In the genomic region with DNA sequence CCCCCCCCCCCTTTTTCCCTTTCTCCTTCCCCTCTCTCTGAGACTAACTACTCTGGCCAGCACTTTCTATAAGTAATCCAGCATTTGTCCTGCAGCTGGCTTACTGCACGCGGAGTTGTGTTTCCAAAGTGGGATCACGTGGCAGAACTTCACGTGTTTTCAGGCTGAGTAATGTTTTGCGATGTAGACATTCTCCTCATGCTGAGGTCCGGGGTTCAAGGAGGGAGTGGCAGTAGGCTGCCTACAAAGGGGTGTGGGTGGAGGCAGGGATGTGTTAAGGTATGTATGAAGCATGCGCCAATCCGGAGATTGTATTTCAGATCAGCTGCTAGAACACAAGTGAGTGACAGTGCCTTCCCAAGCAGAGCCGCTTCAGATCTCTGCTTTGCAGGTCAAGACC, we compare ENCODE assay signal across 12 mouse cellular contexts. TPM values are rescaled to one million over a fixed set of nuclear protein-coding genes. Genes with fewer than 3 reads are reported as not detected.
DNase-seq lines count a peak whose midpoint lies in the region; ATAC-seq and TF ChIP-seq lines count a peak whose summit lies in the region.
"Had no signal": no experiment of that assay in that cellular context is flagged by ENCODE, and none has a peak within 500 bp of the region (broad histone marks: within the 10 kb centered on the region; RNA-seq: fewer than 3 reads in every experiment).

No protein-coding gene starts in this region.

- H3K4me3 ChIP-seq in embryonic facial prominence, embryonic 12.5 days, result no peak overlapping the region
- no peak overlapping the region for H3K4me3 ChIP-seq in intestine, postnatal 0 days (ENCODE audit: low read depth, low read length)
- no peak overlapping the region for H3K4me3 ChIP-seq in limb, embryonic 14.5 days (replicated peaks; ENCODE audit: low read length)
- H3K4me3 ChIP-seq in myocyte, result no peak overlapping the region
- H3K4me3 ChIP-seq: forebrain, embryonic 13.5 days; megakaryocyte, embryonic 14.5 days had no signal

- no peak overlapping the region for H3K9ac ChIP-seq in embryonic facial prominence, embryonic 12.5 days
- H3K9ac ChIP-seq in intestine, postnatal 0 days (ENCODE audit: low read depth, low read length), result no peak overlapping the region
- no peak overlapping the region for H3K9ac ChIP-seq in limb, embryonic 14.5 days (ENCODE audit: low read depth, low read length, severe bottlenecking)
- H3K9ac ChIP-seq: forebrain, embryonic 13.5 days had no signal

- TF ChIP-seq POLR2A in limb, embryonic 14.5 days (IDR thresholded peaks at IDR 0.05; ENCODE audit: borderline replicate concordance, extremely low read depth, insufficient read depth, insufficient read length), result no peak
- TF ChIP-seq POLR2A in myocyte (IDR thresholded peaks at IDR 0.05; ENCODE audit: insufficient read length, low read depth), result no peak

- 0 out of 2 replicates have a peak, but pooled peaks cover 18% of the 10 kb centered on the region for H3K36me3 ChIP-seq in embryonic facial prominence, embryonic 12.5 days
- H3K36me3 ChIP-seq in intestine, postnatal 0 days (ENCODE audit: control insufficient read depth, insufficient read depth), result peaks cover 26% of the 10 kb centered on the region
- H3K36me3 ChIP-seq in limb, embryonic 14.5 days (ENCODE audit: control insufficient read depth, insufficient read depth, low read length), result peaks cover 18% of the 10 kb centered on the region
- peaks cover 3% of the 10 kb centered on the region for H3K36me3 ChIP-seq in myocyte (ENCODE audit: control insufficient read depth, insufficient read depth)

- 0 out of 2 replicates have a peak, but pooled peaks have one; percentile 50 for ATAC-seq in embryonic facial prominence, embryonic 12.5 days (ENCODE audit: insufficient number of reproducible peaks, insufficient read depth, low FRiP score, low TSS enrichment)
- ATAC-seq in intestine, postnatal 0 days, result peak; percentile 77
- ATAC-seq in limb, embryonic 14.5 days (ENCODE audit: low FRiP score, low read depth), result peak; percentile 84
- ATAC-seq: forebrain, embryonic 13.5 days had no signal

- no peak overlapping the region for H3K27ac ChIP-seq in embryonic facial prominence, embryonic 12.5 days
- H3K27ac ChIP-seq in intestine, postnatal 0 days (ENCODE audit: low read depth, low read length), result no peak overlapping the region
- H3K27ac ChIP-seq in limb, embryonic 14.5 days (replicated peaks; ENCODE audit: low read depth, low read length), result no peak overlapping the region
- H3K27ac ChIP-seq: forebrain, embryonic 13.5 days had no signal

- no peaks in the 10 kb centered on the region for H3K9me3 ChIP-seq in embryonic facial prominence, embryonic 12.5 days
- no peaks in the 10 kb centered on the region for H3K9me3 ChIP-seq in intestine, postnatal 0 days (ENCODE audit: control insufficient read depth)
- no peaks in the 10 kb centered on the region for H3K9me3 ChIP-seq in limb, embryonic 14.5 days (ENCODE audit: control insufficient read depth, low read length)
- H3K9me3 ChIP-seq: forebrain, embryonic 13.5 days; megakaryocyte, embryonic 14.5 days had no signal

- peaks cover 22% of the 10 kb centered on the region for H3K4me1 ChIP-seq in embryonic facial prominence, embryonic 12.5 days
- peaks cover 8% of the 10 kb centered on the region; the same call in 1 of the 2 replicates for H3K4me1 ChIP-seq in intestine, postnatal 0 days (replicated peaks; ENCODE audit: control insufficient read depth, insufficient read depth, low read length)
- peaks cover 22% of the 10 kb centered on the region for H3K4me1 ChIP-seq in limb, embryonic 14.5 days (ENCODE audit: control insufficient read depth, insufficient read depth, low read length)

- no peak for TF ChIP-seq CTCF in intestine, postnatal 0 days (IDR thresholded peaks at IDR 0.05; ENCODE audit: low read depth)

- 40% methylated on average over 9 of the region's 9 CpGs for WGBS in embryonic facial prominence, embryonic 12.5 days
- WGBS in intestine, postnatal 0 days, result 22% methylated on average over 9 of the region's 9 CpGs
- 34% methylated on average over 9 of the region's 9 CpGs for WGBS in limb, embryonic 14.5 days

- intact Hi-C loops in heart, postnatal 14 days (cut with DNase I), result loop anchor here (5.0 kb wide), 1 partner anchor 68 kb away; no protein-coding TSS in a partner anchor

- peaks cover 39% of the 10 kb centered on the region for H3K79me2 ChIP-seq in myocyte (ENCODE audit: control insufficient read depth, insufficient read depth)

- DNase-seq in limb, embryonic 14.5 days (ENCODE audit: low spot score), result peak; percentile 62
- no peak for DNase-seq in heart, postnatal 14 days
- DNase-seq in layer of hippocampus, postnatal 14 days (ENCODE audit: low spot score in 2 of 2), result no peak
- no peak for DNase-seq in spleen, adult 18-20 months
- DNase-seq: embryo, embryonic 11 days; gastrocnemius, postnatal 14 days; thymus, postnatal 36 days had no signal

- no peaks in the 10 kb centered on the region for H3K27me3 ChIP-seq in embryonic facial prominence, embryonic 12.5 days
- no peaks in the 10 kb centered on the region for H3K27me3 ChIP-seq in intestine, postnatal 0 days (replicated peaks; ENCODE audit: control insufficient read depth, insufficient read depth, low read length)
- no peaks in the 10 kb centered on the region for H3K27me3 ChIP-seq in limb, embryonic 14.5 days (ENCODE audit: control insufficient read depth, insufficient read depth, low read length)
- H3K27me3 ChIP-seq in myocyte (ENCODE audit: control insufficient read depth, insufficient read depth, insufficient read length), result no peaks in the 10 kb centered on the region
- H3K27me3 ChIP-seq: forebrain, embryonic 13.5 days had no signal

- H3K4me2 ChIP-seq in embryonic facial prominence, embryonic 12.5 days (replicated peaks), result no peak overlapping the region
- no peak overlapping the region; the same call in 1 of the 2 replicates for H3K4me2 ChIP-seq in intestine, postnatal 0 days (replicated peaks; ENCODE audit: low read depth)
- H3K4me2 ChIP-seq in limb, embryonic 14.5 days (replicated peaks; ENCODE audit: low read depth, low read length, severe bottlenecking), result no peak overlapping the region
- peak overlapping the region; percentile 51 for H3K4me2 ChIP-seq in myocyte (ENCODE audit: low read depth)
- H3K4me2 ChIP-seq: forebrain, embryonic 13.5 days had no signal

- no peak overlapping the region for H3ac ChIP-seq in myocyte (ENCODE audit: control insufficient read depth, insufficient read length)

TF ChIP-seq in myocyte, 11 proteins besides CTCF, POLR2A, EP300 and RAD21:
- TF ChIP-seq POLR2AphosphoS2 (IDR thresholded peaks at IDR 0.05; ENCODE audit: insufficient read length, low read depth) (no peak), TCF12 (IDR thresholded peaks at IDR 0.05; ENCODE audit: insufficient read depth, poor library complexity, severe bottlenecking) (peak; percentile 63), MYOG (IDR thresholded peaks at IDR 0.05; ENCODE audit: control insufficient read depth in 1 of 3, insufficient read depth in 1 of 3, insufficient read length in 2 of 3, low read depth in 2 of 3) (peak in 2 of 3 experiments; percentile 37 to 72), E2F4 (IDR thresholded peaks at IDR 0.05; ENCODE audit: insufficient read depth) (no peak), CEBPB (IDR thresholded peaks at IDR 0.05; ENCODE audit: insufficient read depth, poor library complexity, severe bottlenecking) (no peak), TCF3 (IDR thresholded peaks at IDR 0.05; ENCODE audit: insufficient read length, low read depth) (no peak), MYOD1 (IDR thresholded peaks at IDR 0.05; ENCODE audit: control insufficient read depth in 1 of 3, insufficient read length in 2 of 3, low read depth in 2 of 3) (peak in 2 of 3 experiments; percentile 41 to 56), USF1 (IDR thresholded peaks at IDR 0.05; ENCODE audit: low read depth) (peak; percentile 94), SRF (IDR thresholded peaks at IDR 0.05; ENCODE audit: control insufficient read depth, insufficient read length, low read depth) (no peak), REST (IDR thresholded peaks at IDR 0.05; ENCODE audit: insufficient read depth, insufficient read length) (no peak), MAX (IDR thresholded peaks at IDR 0.05; ENCODE audit: low read depth) (peak; percentile 78)

RNA-seq across cellular contexts. Expression of a gene that starts 50.8 kb away (rescaled TPM):
- polyA plus RNA-seq in embryonic facial prominence, embryonic 12.5 days (2016; fragmentation: Nextera tagmentation; extraction: Ambion mirVana), result 79.8 and 80.5 TPM in 2 replicates
- 39.7 and 40.9 TPM in 2 replicates for polyA plus RNA-seq in intestine, postnatal 0 days (2015; fragmentation: Nextera tagmentation; extraction: Ambion mirVana)
- polyA plus RNA-seq in limb, embryonic 14.5 days (2012; rRNA removed), result 85.5 and 122 TPM in 2 replicates
- 41.5 and 45.1 TPM in 2 replicates for polyA plus RNA-seq in limb, embryonic 14.5 days (2014; fragmentation: Nextera tagmentation; extraction: Ambion mirVana)
- 39.9 TPM for polyA plus RNA-seq in myocyte (2012; fragmentation: generic; extraction: Trizol)
- 100 to 1,000 TPM; 130 to 147 TPM for total RNA-seq in heart, postnatal 14 days (2021)
- 100 to 1,000 TPM; 117 to 126 TPM for total RNA-seq in layer of hippocampus, postnatal 14 days (2021)
